Mouse (Mus musculus) hindbrain, embryonic 14.5 days (tissue): ENCODE results near the gene Krtap31-2. TPM values are rescaled to one million over a fixed set of nuclear protein-coding genes. Genes with fewer than 3 reads are reported as not detected.

Experiments used
- ATAC-seq: fragments of 200-750 bp; cut with Nextera tagmentation; 2 replicates; pipeline ENCODE4 v1.8.0; 2017; ENCODE audit warnings: moderate number of reproducible peaks, mild to moderate bottlenecking, moderate TSS enrichment, moderate library complexity; ENCODE audit not compliant: low FRiP score
- DNase-seq: peaks from one replicate; pipeline ENCODE4 v3.0.0-alpha.2; 2015; ENCODE audit warnings: low spot score
- H3K27ac ChIP-seq: fragments of 300-500 bp; sonication (generic); 2 replicates; pipeline ENCODE4 v1.5.1; 2014; ENCODE audit warnings: mild to moderate bottlenecking, moderate library complexity
- H3K27me3 ChIP-seq: fragments of 300-500 bp; sonication (generic); 2 replicates; pipeline ENCODE4 v1.6.1; 2014; ENCODE audit warnings: mild to moderate bottlenecking, low read length, mixed read lengths; ENCODE audit not compliant: control insufficient read depth, insufficient read depth
- H3K36me3 ChIP-seq: fragments of 300-500 bp; sonication (generic); replicated peaks from 2 replicates; pipeline ENCODE4 v1.6.1; 2014; ENCODE audit not compliant: control insufficient read depth, insufficient read depth
- H3K4me1 ChIP-seq: fragments of 300-500 bp; sonication (generic); replicated peaks from 2 replicates; pipeline ENCODE4 v1.6.1; 2014; ENCODE audit warnings: antibody characterized with exemption, low read length, mixed read lengths; ENCODE audit not compliant: control insufficient read depth, insufficient read depth
- H3K4me2 ChIP-seq: fragments of 300-500 bp; sonication (generic); replicated peaks from 2 replicates; pipeline ENCODE4 v1.6.1; 2014; ENCODE audit warnings: mild to moderate bottlenecking, moderate library complexity
- H3K4me3 ChIP-seq: fragments of 300-500 bp; sonication (generic); replicated peaks from 2 replicates; pipeline ENCODE4 v1.5.1; 2014; ENCODE audit warnings: mild to moderate bottlenecking, low read length
- H3K9ac ChIP-seq: fragments of 300-500 bp; sonication (generic); 2 replicates; pipeline ENCODE4 v1.6.1; 2014
- H3K9me3 ChIP-seq: fragments of 300-500 bp; sonication (generic); 2 replicates; pipeline ENCODE4 v1.6.1; 2016; ENCODE audit warnings: low read length; ENCODE audit not compliant: control insufficient read depth
- WGBS: fragments of 180-500 bp; shearing (Covaris S2); extraction: QIAGEN DNeasy Blood & Tissue Kit; methylation state at CpG from one replicate; pipeline ENCODE4 v1.1.7; 2014; 5-methylcytosine and 5-hydroxymethylcytosine counted together
- polyA plus RNA-seq: library from polyadenylated mRNA; unstranded; fragments of >200 nt; fragmentation: Nextera tagmentation; extraction: Ambion mirVana; gene quantifications from 2 replicates; pipeline ENCODE4 v1.2.1, GENCODE M21; 2014

The Krtap31-2 gene
- not detected in 2 replicates for polyA plus RNA-seq

DNA sequence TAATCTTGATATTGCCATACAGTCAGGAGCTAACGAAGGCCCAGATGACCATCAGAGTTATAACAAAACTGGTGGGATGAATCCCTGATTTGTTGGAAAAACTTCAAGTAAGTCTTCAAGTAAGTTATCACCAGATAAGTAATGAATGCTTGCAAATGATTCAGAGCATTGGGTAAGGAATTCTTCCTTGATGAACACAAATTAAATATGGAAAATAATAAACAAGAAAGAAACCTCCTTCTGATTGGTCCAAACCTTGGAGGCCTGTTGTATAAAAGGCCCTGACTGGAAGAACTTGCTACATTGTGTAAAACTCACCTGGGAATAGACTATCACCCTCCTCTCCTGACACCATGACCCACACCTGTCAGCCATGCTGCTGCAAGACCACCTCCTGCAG lies at the start of gene Krtap31-2:
Krtap31-2 (plus strand) TSS at position 301 of the 400 bp plus-strand sequence.
- Histone ChIP-seq H3K4me3 (no peak within 1 kb of the TSS), H3K36me3 (no peaks in the 10 kb centered on the region), H3K4me1 (no peaks in the 10 kb centered on the region), H3K27ac (no peak within 1 kb of the TSS), H3K4me2 (no peak within 1 kb of the TSS), H3K27me3 (no peaks in the 10 kb centered on the region), H3K9me3 (no peaks in the 10 kb centered on the region), H3K9ac (no peak within 1 kb of the TSS)
- DNase-seq, result no peak
- WGBS, result 90% methylated on average over 1 of the region's 1 CpGs
- ATAC-seq, result no peak

- Histone ChIP-seq H3K4me2 (no peak within 1 kb of the TSS), H3K9me3 (no peaks in the 10 kb centered on the region), H3K4me3 (no peak within 1 kb of the TSS), H3K27me3 (no peaks in the 10 kb centered on the region), H3K36me3 (no peaks in the 10 kb centered on the region), H3K27ac (no peak within 1 kb of the TSS), H3K4me1 (no peaks in the 10 kb centered on the region), H3K9ac (no peak within 1 kb of the TSS)
- no peak for DNase-seq
- ATAC-seq, result no peak
- 94% methylated on average over 2 of the region's 2 CpGs for WGBS
These were observed 28.5 kb upstream of the Krtap31-2 start, which contains the start of gene Krtap31-1 for GRCm38 (mm10) chr11:99907620-99908019. Gene Krtap31-1, plus strand, starts transcription at chr11:99907920.

GRCm38 (mm10) chr11:99914451-99914850 lies 21.6 kb upstream of the Krtap31-2 start, which contains the start of gene Gm11565:
Gene Gm11565, plus strand, starts transcription at chr11:99914751.
- Histone ChIP-seq H3K27ac (no peak within 1 kb of the TSS), H3K36me3 (no peaks in the 10 kb centered on the region), H3K4me2 (no peak within 1 kb of the TSS), H3K9me3 (no peaks in the 10 kb centered on the region), H3K9ac (no peak within 1 kb of the TSS), H3K27me3 (no peaks in the 10 kb centered on the region), H3K4me3 (no peak within 1 kb of the TSS), H3K4me1 (no peaks in the 10 kb centered on the region)
- no peak for ATAC-seq
- WGBS, result 91% methylated on average over 3 of the region's 3 CpGs
- DNase-seq, result no peak

- no peak overlapping the region for H3K4me2 ChIP-seq
- no peak overlapping the region for H3K9ac ChIP-seq
- no peak overlapping the region for H3K4me3 ChIP-seq
- 88% methylated on average over 9 of the region's 9 CpGs for WGBS
- no peak overlapping the region for H3K27ac ChIP-seq
- no peak for DNase-seq
- H3K36me3 ChIP-seq, result no peaks in the 10 kb centered on the region
- H3K9me3 ChIP-seq, result no peaks in the 10 kb centered on the region
- H3K27me3 ChIP-seq, result no peaks in the 10 kb centered on the region
- H3K4me1 ChIP-seq, result no peaks in the 10 kb centered on the region
- no peak for ATAC-seq
These were observed 1.7 kb downstream of the Krtap31-2 start for GRCm38 (mm10) chr11:99937751-99938264.

DNA sequence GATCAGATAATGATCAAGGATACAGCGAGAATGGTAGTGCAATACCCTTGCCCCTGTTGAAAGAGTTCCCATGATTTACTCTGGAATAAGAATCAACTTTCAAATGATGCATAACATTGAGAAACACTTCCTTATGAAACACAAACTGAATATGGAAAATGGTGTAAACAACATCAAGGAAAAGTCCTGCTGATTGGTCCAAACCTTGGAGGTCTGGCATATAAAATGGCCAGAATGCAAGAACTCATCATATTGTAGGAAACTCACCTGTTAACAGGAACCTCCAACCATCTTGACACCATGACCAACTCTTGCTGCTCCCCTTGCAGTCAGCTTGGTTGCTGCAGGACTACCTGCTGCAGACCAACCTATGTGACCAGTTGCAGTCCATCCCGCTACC lies 12.1 kb downstream of the Krtap31-2 start, which contains the start of gene Krtap9-5:
Krtap9-5 (plus strand) TSS at position 301 of the 400 bp plus-strand sequence.
- Histone ChIP-seq H3K9ac (no peak within 1 kb of the TSS), H3K4me3 (no peak within 1 kb of the TSS), H3K4me2 (no peak within 1 kb of the TSS), H3K9me3 (0 out of 2 replicates have a peak, but pooled peaks cover under 1% of the 10 kb centered on the region), H3K27ac (no peak within 1 kb of the TSS), H3K4me1 (no peaks in the 10 kb centered on the region), H3K27me3 (no peaks in the 10 kb centered on the region), H3K36me3 (no peaks in the 10 kb centered on the region)
- no peak for DNase-seq
- WGBS, result 93% methylated on average over 2 of the region's 2 CpGs
- ATAC-seq, result no peak

DNA sequence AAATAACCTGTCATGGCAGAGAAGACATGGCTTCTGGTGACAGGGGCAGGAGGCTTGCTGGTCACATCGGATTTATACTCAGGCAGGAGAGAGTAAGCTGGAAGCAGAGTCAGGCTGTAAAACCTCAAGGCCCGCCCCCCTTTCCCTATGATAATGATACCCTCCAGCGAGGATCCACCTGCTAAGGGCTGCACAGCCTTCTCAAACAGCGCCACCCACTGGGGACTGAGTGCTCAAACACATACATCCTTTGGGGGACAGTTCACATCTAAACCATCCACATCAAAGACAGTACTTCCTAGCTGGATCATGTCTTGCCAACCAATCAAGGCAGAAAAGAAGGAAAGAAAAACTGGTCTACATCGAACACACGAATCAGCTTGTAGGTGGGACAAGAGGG lies 28.1 kb downstream of the Krtap31-2 start:
- DNase-seq, result no peak
- H3K9me3 ChIP-seq, result no peaks in the 10 kb centered on the region
- no peak overlapping the region for H3K4me3 ChIP-seq
- no peak for ATAC-seq
- no peaks in the 10 kb centered on the region for H3K27me3 ChIP-seq
- no peak overlapping the region for H3K27ac ChIP-seq
- WGBS, result 44% methylated on average over 6 of the region's 6 CpGs
- H3K36me3 ChIP-seq, result no peaks in the 10 kb centered on the region
- H3K4me1 ChIP-seq, result no peaks in the 10 kb centered on the region
- H3K9ac ChIP-seq, result no peak overlapping the region
- H3K4me2 ChIP-seq, result no peak overlapping the region

DNA sequence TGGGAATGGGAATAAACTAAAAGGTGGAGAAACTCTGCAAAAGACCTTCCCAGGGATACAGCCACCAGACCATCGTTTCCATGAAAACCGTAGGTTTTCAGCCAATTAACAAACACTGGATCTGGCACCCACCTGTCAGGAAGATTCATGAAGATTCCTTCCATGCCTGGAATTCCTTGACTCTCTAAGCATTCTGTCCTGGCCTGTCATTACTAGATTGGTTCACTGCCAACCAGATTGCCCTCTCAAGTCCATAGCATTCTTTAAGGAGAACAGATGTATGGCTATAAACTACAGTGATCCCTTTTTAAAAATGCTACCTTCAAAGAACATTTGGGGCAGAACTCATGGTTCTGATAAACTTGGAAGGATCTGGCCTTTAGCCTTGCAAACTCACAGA lies 29.9 kb downstream of the Krtap31-2 start:
- Histone ChIP-seq H3K4me2 (no peak overlapping the region), H3K4me3 (no peak overlapping the region), H3K36me3 (no peaks in the 10 kb centered on the region), H3K27me3 (no peaks in the 10 kb centered on the region), H3K4me1 (no peaks in the 10 kb centered on the region), H3K9me3 (no peaks in the 10 kb centered on the region), H3K27ac (no peak overlapping the region), H3K9ac (no peak overlapping the region)
- 80% methylated on average over 2 of the region's 2 CpGs for WGBS
- DNase-seq (no peak), ATAC-seq (no peak)

GRCm38 (mm10) chr11:99978953-99979352 lies 42.9 kb downstream of the Krtap31-2 start, which contains the start of gene Krtap29-1:
Gene Krtap29-1, minus strand, starts transcription at chr11:99979053.
- Histone ChIP-seq H3K4me3 (no peak within 1 kb of the TSS), H3K9ac (no peak within 1 kb of the TSS), H3K27me3 (no peaks in the 10 kb centered on the region), H3K4me1 (no peaks in the 10 kb centered on the region), H3K36me3 (no peaks in the 10 kb centered on the region), H3K27ac (no peak within 1 kb of the TSS), H3K9me3 (peaks cover 4% of the 10 kb centered on the region), H3K4me2 (no peak within 1 kb of the TSS)
- WGBS, result 70% methylated on average over 5 of the region's 5 CpGs
- no peak for ATAC-seq
- DNase-seq, result no peak

DNA sequence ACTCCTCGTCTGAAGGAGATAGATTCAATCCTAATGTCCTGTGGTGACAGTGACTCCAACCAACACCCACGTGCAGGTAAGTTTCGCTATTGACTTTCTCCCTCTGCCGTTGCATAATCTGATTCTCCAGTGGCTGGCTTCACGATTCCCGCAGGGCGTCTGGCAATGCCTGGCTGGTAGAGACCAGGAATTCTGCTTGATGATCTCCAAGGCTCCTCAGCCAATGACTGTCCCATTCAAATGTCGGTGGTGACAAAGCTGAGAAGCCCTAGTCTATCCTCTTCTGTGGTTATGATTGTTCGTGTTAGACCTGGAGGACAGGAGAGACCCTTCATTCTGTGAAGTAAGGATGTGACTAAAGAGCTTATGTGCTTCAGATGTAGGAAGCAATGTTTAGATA lies 46.6 kb downstream of the Krtap31-2 start:
- ATAC-seq, result no peak
- DNase-seq, result no peak
- 91% methylated on average over 9 of the region's 9 CpGs for WGBS

DNA sequence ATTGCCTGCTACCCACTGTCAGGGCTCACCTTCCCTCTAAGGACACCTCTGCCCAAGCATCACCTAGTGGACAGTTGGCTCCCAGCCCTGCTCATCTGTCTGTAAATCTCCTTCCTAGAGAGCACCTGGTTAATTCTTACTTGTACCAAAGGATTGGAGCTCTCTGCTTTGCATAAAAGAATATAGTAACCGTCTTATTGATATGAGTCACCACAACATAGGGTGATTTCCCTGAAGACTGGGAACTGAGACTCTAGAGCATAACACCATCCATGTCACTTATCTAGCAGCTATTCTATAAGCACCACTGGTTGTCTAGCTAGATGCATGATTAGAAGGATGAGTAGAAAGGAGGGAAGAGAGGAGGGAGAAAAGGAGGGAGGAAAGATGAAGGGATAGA lies 47.4 kb downstream of the Krtap31-2 start:
- H3K4me2 ChIP-seq, result no peak overlapping the region
- ATAC-seq (no peak), DNase-seq (no peak)
- no peaks in the 10 kb centered on the region for H3K36me3 ChIP-seq
- H3K4me3 ChIP-seq, result no peak overlapping the region
- no peak overlapping the region for H3K27ac ChIP-seq
- H3K9ac ChIP-seq, result no peak overlapping the region
- no peaks in the 10 kb centered on the region for H3K9me3 ChIP-seq
- WGBS, result 95% methylated on average over 1 of the region's 1 CpGs
- no peaks in the 10 kb centered on the region for H3K4me1 ChIP-seq
- no peaks in the 10 kb centered on the region for H3K27me3 ChIP-seq

More for the DNA sequence above, 46.6 kb downstream of the Krtap31-2 start:
- Histone ChIP-seq H3K4me3 (no peak overlapping the region), H3K36me3 (no peaks in the 10 kb centered on the region), H3K27me3 (no peaks in the 10 kb centered on the region), H3K4me1 (no peaks in the 10 kb centered on the region), H3K4me2 (no peak overlapping the region), H3K9me3 (no peaks in the 10 kb centered on the region), H3K9ac (no peak overlapping the region), H3K27ac (no peak overlapping the region)
